Mouse (Mus musculus): ENCODE results near the gene Fbxw13.
"Not testable (repeated sequence)": the region's sequence is repeated elsewhere in the genome, so short reads cannot be mapped to it uniquely, and the experiment has no call there.

The Fbxw13 gene

GRCm38 (mm10) chr9:109195875-109196274 is at the start of gene Fbxw13:
TSS of gene Fbxw13 (minus strand) at chr9:109195975.
- not testable (repeated sequence) for DNase-seq (ENCODE audit: low read depth, low spot score)

- DNase-seq (ENCODE audit: low read depth, low spot score): no peak
These were observed 38.9 kb upstream of the Fbxw13 start, which contains the start of gene Fbxw20 for GRCm38 (mm10) chr9:109234654-109235053. TSS of gene Fbxw20 (minus strand) at chr9:109234754.

GRCm38 (mm10) chr9:109218449-109218848 is 22.7 kb upstream of the Fbxw13 start:
- DNase-seq (ENCODE audit: low read depth, low spot score): peak; percentile 74

GRCm38 (mm10) chr9:109201347-109201746 is 5.6 kb upstream of the Fbxw13 start:
- DNase-seq (ENCODE audit: low read depth, low spot score): not testable (repeated sequence)

- no peak for DNase-seq (ENCODE audit: low read depth, low spot score)
These were observed 4.6 kb upstream of the Fbxw13 start for GRCm38 (mm10) chr9:109200349-109200748.

- DNase-seq (ENCODE audit: low read depth, low spot score): no peak
These were observed 3.6 kb upstream of the Fbxw13 start for GRCm38 (mm10) chr9:109199353-109199752.

- peak; percentile 88 for DNase-seq (ENCODE audit: low read depth, low spot score)
These were observed 18.6 kb downstream of the Fbxw13 start for GRCm38 (mm10) chr9:109177208-109177607.

GRCm38 (mm10) chr9:109176301-109176700 is 19.5 kb downstream of the Fbxw13 start:
- peak; percentile 50 for DNase-seq (ENCODE audit: low read depth, low spot score)

GRCm38 (mm10) chr9:109167316-109167715 is 28.5 kb downstream of the Fbxw13 start:
- DNase-seq (ENCODE audit: low read depth, low spot score): peak; percentile 16

GRCm38 (mm10) chr9:109161941-109162340 is 33.8 kb downstream of the Fbxw13 start, which contains the start of gene Fbxw21:
TSS of gene Fbxw21 (minus strand) at chr9:109162041.
- no peak for DNase-seq (ENCODE audit: low read depth, low spot score)

GRCm38 (mm10) chr9:109140414-109140813 is 55.4 kb downstream of the Fbxw13 start:
- peak; percentile 13 for DNase-seq (ENCODE audit: low read depth, low spot score)

- no peak for DNase-seq (ENCODE audit: low read depth, low spot score)
These were observed 65.7 kb downstream of the Fbxw13 start for GRCm38 (mm10) chr9:109130076-109130475.
